Mouse (Mus musculus) forebrain, embryonic 10.5 days (tissue): ENCODE measurements around the gene Met. TPM values are rescaled to one million over a fixed set of nuclear protein-coding genes. Genes with fewer than 3 reads are reported as not detected.

Experiments
- DNase-seq: peaks from one replicate; pipeline ENCODE4 v3.0.0-alpha.2; 2017; ENCODE audit warnings: low spot score; ENCODE audit errors: extremely low spot score
- H3K27ac ChIP-seq: fragments of 300-500 bp; sonication (generic); 2 replicates; pipeline ENCODE4 v1.5.1; 2016; ENCODE audit warnings: mild to moderate bottlenecking
- H3K27me3 ChIP-seq: fragments of 300-500 bp; sonication (generic); 2 replicates; pipeline ENCODE4 v1.6.1; 2016; ENCODE audit warnings: mild to moderate bottlenecking; ENCODE audit not compliant: poor library complexity, severe bottlenecking
- H3K36me3 ChIP-seq: fragments of 300-500 bp; sonication (generic); replicated peaks from 2 replicates; pipeline ENCODE4 v1.6.1; 2016; ENCODE audit warnings: mild to moderate bottlenecking, moderate library complexity
- H3K4me1 ChIP-seq: fragments of 300-500 bp; sonication (generic); 2 replicates; pipeline ENCODE4 v1.6.1; 2016
- H3K4me3 ChIP-seq: fragments of 300-500 bp; sonication (generic); 2 replicates; pipeline ENCODE4 v1.5.1; 2016; ENCODE audit warnings: mild to moderate bottlenecking, moderate library complexity
- H3K9me3 ChIP-seq: fragments of 300-500 bp; sonication (generic); 2 replicates; pipeline ENCODE4 v1.6.1; 2016; ENCODE audit warnings: mild to moderate bottlenecking, moderate library complexity
- WGBS: fragments of 180-500 bp; shearing (Covaris S2); methylation state at CpG from one replicate; pipeline ENCODE4 v1.1.7; 2016; 5-methylcytosine and 5-hydroxymethylcytosine counted together
- polyA plus RNA-seq: library from polyadenylated mRNA; unstranded; fragments of >200 nt; fragmentation: Nextera tagmentation; extraction: Ambion mirVana; gene quantifications from 2 replicates; pipeline ENCODE4 v1.2.1, GENCODE M21; 2016

Met gene
- polyA plus RNA-seq, 1 experiment from 2014 or later: 0.81 TPM

- Histone ChIP-seq H3K9me3 (no peaks in the 10 kb centered on the region), H3K4me3 (no peak overlapping the region), H3K4me1 (peaks cover 19% of the 10 kb centered on the region), H3K36me3 (no peaks in the 10 kb centered on the region), H3K27me3 (peaks cover 4% of the 10 kb centered on the region; the same call in 1 of the 2 replicates), H3K27ac (no peak overlapping the region)
- WGBS: 68% methylated on average over 3 of the region's 3 CpGs
- no peak for DNase-seq
Measured at GRCm38 (mm10) chr6:17561886-17562285, 98.3 kb downstream of the Met start.

GRCm38 (mm10) chr6:17562472-17563088, 99.0 kb downstream of the Met start:
- H3K4me1 ChIP-seq: peaks cover 19% of the 10 kb centered on the region
- WGBS: 14% methylated on average over 10 of the region's 10 CpGs
- peak; percentile 25 for DNase-seq
- no peaks in the 10 kb centered on the region for H3K36me3 ChIP-seq
- no peak overlapping the region for H3K27ac ChIP-seq
- H3K27me3 ChIP-seq: peaks cover 4% of the 10 kb centered on the region; the same call in 1 of the 2 replicates
- H3K9me3 ChIP-seq: no peaks in the 10 kb centered on the region
- H3K4me3 ChIP-seq: no peak overlapping the region

- peaks cover 4% of the 10 kb centered on the region; the same call in 1 of the 2 replicates for H3K27me3 ChIP-seq
- no peak for DNase-seq
- no peaks in the 10 kb centered on the region for H3K9me3 ChIP-seq
- no peak overlapping the region for H3K27ac ChIP-seq
- 92% methylated on average over 11 of the region's 11 CpGs for WGBS
- no peak overlapping the region for H3K4me3 ChIP-seq
- H3K36me3 ChIP-seq: no peaks in the 10 kb centered on the region
- no peaks in the 10 kb centered on the region for H3K4me1 ChIP-seq
Measured at GRCm38 (mm10) chr6:17568702-17569352, 105.2 kb downstream of the Met start.

GRCm38 (mm10) chr6:17573227-17573626, 109.6 kb downstream of the Met start:
- no peaks in the 10 kb centered on the region for H3K4me1 ChIP-seq
- DNase-seq: no peak
- 92% methylated on average over 5 of the region's 5 CpGs for WGBS
- H3K27me3 ChIP-seq: no peaks in the 10 kb centered on the region
- no peaks in the 10 kb centered on the region for H3K9me3 ChIP-seq
- no peaks in the 10 kb centered on the region for H3K36me3 ChIP-seq
- H3K27ac ChIP-seq: no peak overlapping the region
- no peak overlapping the region for H3K4me3 ChIP-seq

- Histone ChIP-seq H3K4me3 (no peak overlapping the region), H3K36me3 (no peaks in the 10 kb centered on the region), H3K4me1 (no peaks in the 10 kb centered on the region), H3K27me3 (no peaks in the 10 kb centered on the region), H3K27ac (no peak overlapping the region), H3K9me3 (no peaks in the 10 kb centered on the region)
- DNase-seq: no peak
- WGBS: 95% methylated on average over 2 of the region's 2 CpGs
Measured at GRCm38 (mm10) chr6:17573732-17574131, 110.1 kb downstream of the Met start.

DNA sequence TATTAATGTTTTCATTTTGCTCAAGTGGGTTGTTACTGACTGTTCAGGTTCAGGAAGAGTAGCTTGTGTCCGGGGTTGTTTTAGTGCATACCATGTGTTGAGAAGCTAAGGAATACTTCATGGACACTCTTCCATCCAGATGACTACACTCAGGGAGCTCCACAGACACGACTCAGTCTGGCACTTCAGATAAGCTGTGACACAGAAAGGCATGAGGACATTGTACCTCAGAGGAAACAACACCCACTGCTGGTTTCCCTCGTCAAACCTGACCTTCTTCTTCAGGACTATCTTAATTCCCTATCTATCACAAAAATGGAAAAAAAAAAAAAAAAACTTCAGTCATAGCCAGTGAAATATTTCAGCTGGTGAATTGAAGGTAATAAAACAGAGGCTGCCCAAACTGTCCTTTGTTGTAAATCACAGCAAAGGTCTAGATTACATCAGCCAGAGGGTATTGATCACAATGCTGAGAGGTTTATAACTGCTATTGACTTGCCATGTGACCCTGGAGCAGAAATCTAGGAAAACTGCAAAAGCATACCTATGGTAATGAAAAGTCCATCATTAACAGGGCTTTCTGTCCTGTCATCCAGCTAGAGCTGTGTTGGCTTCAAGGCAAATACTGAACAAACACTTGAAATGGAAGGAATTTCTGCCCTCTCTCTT, 114.6 kb downstream of the Met start:
- DNase-seq: no peak
- WGBS: 83% methylated on average over 3 of the region's 3 CpGs
- H3K27ac ChIP-seq: no peak overlapping the region
- no peaks in the 10 kb centered on the region for H3K9me3 ChIP-seq
- H3K4me1 ChIP-seq: no peaks in the 10 kb centered on the region
- no peaks in the 10 kb centered on the region for H3K27me3 ChIP-seq
- H3K36me3 ChIP-seq: no peaks in the 10 kb centered on the region
- no peak overlapping the region for H3K4me3 ChIP-seq

GRCm38 (mm10) chr6:17580349-17580748, 116.7 kb downstream of the Met start:
- 93% methylated on average over 3 of the region's 3 CpGs for WGBS
- H3K27me3 ChIP-seq: no peaks in the 10 kb centered on the region
- no peak overlapping the region for H3K4me3 ChIP-seq
- H3K4me1 ChIP-seq: no peaks in the 10 kb centered on the region
- H3K27ac ChIP-seq: no peak overlapping the region
- no peaks in the 10 kb centered on the region for H3K36me3 ChIP-seq
- no peaks in the 10 kb centered on the region for H3K9me3 ChIP-seq
- DNase-seq: no peak

DNA sequence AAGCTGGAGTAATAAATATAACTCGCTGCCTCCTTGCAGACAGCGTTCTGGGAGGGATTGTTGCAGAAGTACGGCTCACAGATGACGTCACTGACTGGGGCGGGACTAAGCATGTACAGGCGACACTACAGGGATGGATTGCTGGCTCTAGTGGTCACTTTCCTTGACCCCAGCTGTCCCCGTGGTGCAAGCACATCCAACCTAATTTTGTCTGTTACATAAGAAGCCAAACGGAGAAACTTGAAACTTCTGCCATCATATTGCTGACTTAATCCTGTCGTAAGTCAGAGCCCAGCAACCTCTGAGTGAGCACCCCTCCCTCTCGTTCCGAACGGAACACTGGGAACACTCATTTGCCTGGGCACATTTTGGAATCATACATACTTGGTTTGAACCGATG, 120.4 kb downstream of the Met start:
- peak; percentile 51 for DNase-seq
- Histone ChIP-seq H3K27ac (no peak overlapping the region), H3K4me3 (peak overlapping the region; percentile 44), H3K27me3 (no peaks in the 10 kb centered on the region), H3K4me1 (peaks cover 7% of the 10 kb centered on the region), H3K9me3 (no peaks in the 10 kb centered on the region), H3K36me3 (no peaks in the 10 kb centered on the region)
- WGBS: 36% methylated on average over 13 of the region's 13 CpGs

DNA sequence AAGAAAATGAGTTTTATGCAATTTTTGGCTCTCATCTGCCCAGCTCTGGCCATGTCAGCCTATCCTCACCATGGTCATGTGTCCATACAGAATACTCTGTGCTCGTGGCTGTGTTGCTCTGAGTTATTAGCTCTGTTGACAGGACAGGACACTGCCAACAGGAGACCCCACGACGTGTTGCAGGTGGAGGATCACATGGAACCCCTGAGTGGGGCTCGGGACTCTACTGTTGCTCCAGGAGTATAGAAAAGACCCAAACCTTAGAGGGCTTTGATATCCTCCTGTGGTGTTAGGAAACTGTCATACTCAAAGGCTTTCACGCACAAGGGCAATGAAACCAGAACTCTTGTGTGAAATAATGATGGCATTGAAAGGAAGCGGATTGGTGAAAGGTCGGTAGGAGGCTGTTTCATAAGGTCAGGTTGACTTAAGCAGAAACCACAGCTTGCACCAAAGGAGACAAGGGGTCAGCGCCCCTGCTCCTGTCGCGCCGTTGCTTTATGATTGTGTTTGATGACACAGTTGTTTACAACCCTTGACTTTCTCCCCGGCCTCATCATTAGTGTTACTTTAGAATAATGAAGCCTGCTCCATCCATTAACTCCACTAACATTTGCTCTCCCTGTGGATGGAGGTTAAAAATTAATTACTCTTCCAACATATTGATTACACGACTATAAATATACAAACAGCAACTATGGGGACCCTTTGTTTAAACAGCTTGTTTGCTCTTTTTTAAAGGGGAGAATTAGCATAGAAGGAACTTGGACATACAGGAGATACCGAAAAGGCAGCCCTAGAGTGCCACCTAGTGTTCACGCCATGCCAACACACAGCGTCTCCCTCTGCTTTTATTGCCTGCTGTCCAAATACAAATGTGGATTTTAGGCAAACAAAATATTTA, 125.7 kb downstream of the Met start:
- no peak overlapping the region for H3K4me3 ChIP-seq
- H3K4me1 ChIP-seq: peaks cover 13% of the 10 kb centered on the region
- H3K36me3 ChIP-seq: no peaks in the 10 kb centered on the region
- WGBS: 44% methylated on average over 16 of the region's 16 CpGs
- no peak overlapping the region for H3K27ac ChIP-seq
- H3K9me3 ChIP-seq: peaks cover 8% of the 10 kb centered on the region; the same call in 1 of the 2 replicates
- no peaks in the 10 kb centered on the region for H3K27me3 ChIP-seq
- DNase-seq: peak; percentile 71

GRCm38 (mm10) chr6:17589953-17590627, 126.5 kb downstream of the Met start:
- Histone ChIP-seq H3K27ac (no peak overlapping the region), H3K9me3 (peaks cover 8% of the 10 kb centered on the region; the same call in 1 of the 2 replicates), H3K36me3 (no peaks in the 10 kb centered on the region), H3K27me3 (no peaks in the 10 kb centered on the region), H3K4me3 (no peak overlapping the region), H3K4me1 (peaks cover 13% of the 10 kb centered on the region)
- WGBS: 59% methylated on average over 8 of the region's 8 CpGs
- no peak for DNase-seq

DNA sequence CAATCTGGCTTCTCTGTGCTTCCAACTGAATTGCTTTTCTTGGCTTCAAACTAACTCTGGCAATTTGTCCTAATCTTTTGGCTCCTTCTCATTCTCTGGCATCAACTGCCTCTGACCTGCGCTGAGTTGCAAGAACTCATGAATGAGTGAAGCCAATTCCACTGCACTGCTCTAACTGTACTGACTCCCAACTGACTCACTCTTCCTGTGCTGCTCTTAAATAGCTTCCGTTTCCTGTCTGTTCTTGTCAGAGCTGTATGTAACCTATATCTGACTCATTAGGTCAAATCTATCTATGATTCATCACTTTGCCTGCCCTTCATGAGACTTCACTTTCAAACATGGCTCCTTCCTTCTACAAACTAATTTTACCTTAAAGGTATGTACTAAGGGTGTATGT, 130.4 kb downstream of the Met start:
- Histone ChIP-seq H3K36me3 (no peaks in the 10 kb centered on the region), H3K27ac (no peak overlapping the region), H3K9me3 (peaks cover 12% of the 10 kb centered on the region; the same call in 1 of the 2 replicates), H3K4me1 (peaks cover 6% of the 10 kb centered on the region), H3K4me3 (no peak overlapping the region), H3K27me3 (no peaks in the 10 kb centered on the region)
- DNase-seq: no peak
- WGBS: 89% methylated on average over 2 of the region's 2 CpGs
